Mouse (Mus musculus): Measurements from ENCODE around the gene Bcl11a. TPM values are rescaled to one million over a fixed set of nuclear protein-coding genes. Genes with fewer than 3 reads are reported as not detected.

The Bcl11a gene
- polyA plus RNA-seq, 1 experiment from 2014 or later: 8.0 TPM

DNA sequence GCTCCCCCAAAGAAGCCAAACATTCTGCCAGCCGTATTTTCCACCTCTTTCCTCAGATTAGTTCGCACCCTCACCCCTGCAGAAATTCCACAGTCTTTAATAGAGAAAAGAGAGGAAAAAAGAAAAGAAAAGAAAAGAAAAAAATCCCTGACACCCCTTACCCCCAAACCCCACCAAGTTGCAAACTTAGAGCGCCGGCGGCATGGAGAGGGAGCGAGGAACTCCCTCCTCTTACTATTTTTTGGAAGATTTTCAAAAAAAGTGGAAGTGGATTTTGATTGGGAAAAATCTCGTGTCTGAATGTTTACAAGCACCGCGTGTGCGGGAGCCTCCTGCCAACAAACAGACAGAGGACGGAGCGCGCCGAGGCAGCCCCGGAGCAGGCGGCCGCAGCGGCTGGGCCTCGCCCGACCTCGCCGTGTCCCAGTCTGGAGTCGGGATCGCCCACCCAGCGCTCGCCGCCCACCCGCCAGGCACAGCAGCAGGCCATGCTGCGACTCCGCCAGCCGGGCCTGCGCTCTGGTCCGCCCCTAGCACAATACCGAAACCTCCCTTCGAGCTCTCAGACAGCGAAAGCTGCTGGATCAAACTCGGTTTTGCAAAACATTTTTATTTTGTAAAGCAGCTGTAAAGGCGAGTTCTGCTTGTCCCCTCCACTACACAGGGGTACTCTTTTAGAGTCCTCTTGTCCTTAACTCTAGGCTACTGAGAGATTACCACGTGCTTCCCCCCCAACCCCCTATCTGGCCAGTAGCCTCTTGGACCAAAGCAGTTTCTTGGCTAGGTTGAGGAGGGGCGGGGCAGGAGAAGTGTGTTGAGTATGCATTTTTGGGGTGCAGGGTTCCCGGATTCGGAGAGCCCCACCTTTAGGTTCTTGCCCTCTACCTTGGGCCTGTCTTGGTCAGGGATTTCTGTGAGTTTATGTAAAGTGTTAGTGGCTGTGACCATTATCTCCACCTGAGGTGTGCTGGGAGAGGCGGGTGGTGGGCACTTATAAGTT is 1.8 kb downstream of the Bcl11a start:
- peak; percentile 27 for DNase-seq (ENCODE audit: low spot score)

- DNase-seq (ENCODE audit: low spot score): peak; percentile 39
Observed at GRCm38 (mm10) chr11:24080541-24080940, 2.7 kb downstream of the Bcl11a start.

DNA sequence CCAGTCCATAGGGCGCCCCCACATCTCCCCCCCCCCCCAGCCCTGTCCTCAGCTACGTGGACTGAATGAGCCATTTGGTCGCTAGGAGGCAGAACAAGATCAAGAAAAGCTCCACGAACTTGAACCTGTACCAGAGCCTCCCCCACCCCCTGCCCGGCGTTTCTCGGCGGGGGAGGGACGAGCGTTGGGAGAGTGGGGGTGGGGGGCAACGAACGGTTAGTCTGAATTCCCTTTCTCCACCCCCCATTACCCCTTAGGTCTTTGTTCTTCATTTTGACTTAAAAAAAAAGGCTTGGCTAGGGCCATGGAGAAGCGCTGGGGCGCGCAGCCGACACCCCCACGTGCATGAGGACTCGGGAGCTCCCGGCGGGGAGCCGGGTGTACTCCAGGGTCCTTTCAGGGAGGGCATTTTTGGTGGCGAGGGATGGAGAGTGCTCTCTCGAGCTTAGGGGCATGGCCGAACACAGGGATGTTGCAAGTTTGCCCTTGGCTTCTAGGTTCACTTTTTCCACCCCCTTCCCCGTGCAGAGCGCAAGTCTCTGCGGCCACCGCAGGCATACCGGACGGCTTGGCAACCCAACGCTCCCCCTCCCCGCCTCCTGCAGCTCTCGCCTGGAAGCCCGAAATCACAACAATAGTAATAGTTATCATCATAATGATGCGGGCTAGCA is 3.3 kb downstream of the Bcl11a start:
- peak; percentile 46 for DNase-seq (ENCODE audit: low spot score)

GRCm38 (mm10) chr11:24081687-24082384 is 4.0 kb downstream of the Bcl11a start:
- DNase-seq (ENCODE audit: low spot score): no peak

GRCm38 (mm10) chr11:24082385-24083075 is 4.7 kb downstream of the Bcl11a start:
- no peak for DNase-seq (ENCODE audit: low spot score)

- DNase-seq (ENCODE audit: low spot score): no peak
Observed at GRCm38 (mm10) chr11:24083076-24083405, 5.2 kb downstream of the Bcl11a start.

DNA sequence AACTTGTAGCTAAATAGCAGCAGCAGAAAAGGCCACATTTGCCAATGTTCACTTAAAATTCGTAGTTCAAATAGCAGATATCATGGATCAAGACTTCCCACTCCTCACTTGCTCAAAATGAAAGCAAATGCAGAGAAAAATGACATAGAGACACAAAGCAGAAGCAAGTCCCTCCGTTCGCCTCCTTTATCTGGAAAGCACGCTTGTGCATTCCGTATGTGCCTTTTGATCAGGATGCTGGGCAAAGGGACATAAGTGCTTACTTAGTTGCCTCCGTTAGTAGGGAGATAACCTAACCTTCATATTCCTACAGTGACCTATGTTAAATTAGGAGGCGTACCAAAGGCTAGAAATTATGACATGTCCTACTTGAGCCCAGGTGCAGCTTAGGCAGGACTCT is 5.6 kb downstream of the Bcl11a start:
- no peak for DNase-seq (ENCODE audit: low spot score)

- DNase-seq (ENCODE audit: low spot score): no peak
Observed at GRCm38 (mm10) chr11:24084077-24084476, 6.2 kb downstream of the Bcl11a start.

DNA sequence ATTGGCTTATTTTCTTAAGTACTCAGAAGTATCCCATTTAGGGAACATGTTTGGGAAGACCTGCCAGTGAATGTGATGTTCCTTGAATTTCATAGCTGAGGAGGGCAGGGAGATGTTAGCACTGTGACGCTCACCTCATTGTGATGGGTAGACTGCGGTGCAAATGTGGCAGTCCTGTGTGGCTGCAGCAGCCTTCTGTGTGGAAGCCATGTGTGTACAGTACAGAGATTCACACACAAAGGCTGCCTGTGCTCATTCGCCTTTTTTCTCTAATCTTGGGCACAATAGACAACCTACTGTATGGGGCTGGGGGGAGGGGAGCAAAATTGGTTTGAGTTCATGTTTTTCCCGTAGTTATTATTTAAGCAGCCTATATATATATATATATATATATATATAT is 6.7 kb downstream of the Bcl11a start:
- no peak for DNase-seq (ENCODE audit: low spot score)

- no peak for DNase-seq (ENCODE audit: low spot score)
Observed at GRCm38 (mm10) chr11:24085986-24086385, 8.1 kb downstream of the Bcl11a start.

DNA sequence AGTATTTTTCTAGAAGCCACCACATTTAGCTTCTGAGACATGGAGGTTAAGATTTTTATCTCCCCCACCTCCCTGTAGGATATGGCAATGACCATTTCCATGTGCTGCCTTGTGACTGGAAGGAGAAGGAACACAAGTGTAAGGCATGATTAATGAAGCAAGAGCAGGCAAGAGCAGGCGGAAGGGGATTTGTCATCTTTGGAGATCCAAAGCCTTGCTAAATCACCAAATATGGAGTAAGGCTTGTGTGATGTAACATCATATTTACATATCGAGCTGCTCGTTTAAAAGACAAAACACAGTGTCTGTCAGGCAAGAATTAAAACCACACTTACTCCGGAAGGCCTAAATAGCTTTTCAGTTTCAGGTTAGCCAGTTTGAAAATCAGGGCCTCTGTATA is 9.2 kb downstream of the Bcl11a start:
- DNase-seq (ENCODE audit: low spot score): no peak

DNA sequence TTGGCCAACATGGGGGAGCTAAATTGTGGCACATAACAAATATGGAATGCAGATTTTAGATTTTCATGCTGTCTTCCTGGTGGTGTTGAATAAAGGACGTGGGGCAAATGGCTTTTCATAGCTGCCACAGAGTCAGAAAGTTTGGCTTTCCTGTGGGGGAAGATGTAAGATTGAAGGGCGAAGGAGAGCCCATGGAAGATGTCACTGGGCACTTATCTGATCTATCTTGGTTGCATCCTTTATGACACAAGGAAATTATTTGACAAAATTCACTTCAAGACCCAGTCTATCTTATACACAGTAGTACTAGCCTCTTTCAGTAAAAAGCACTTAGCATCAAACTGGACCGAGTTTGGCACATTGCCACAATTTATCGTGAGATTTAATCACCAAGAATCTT is 12.6 kb downstream of the Bcl11a start:
- DNase-seq (ENCODE audit: low spot score): no peak

DNA sequence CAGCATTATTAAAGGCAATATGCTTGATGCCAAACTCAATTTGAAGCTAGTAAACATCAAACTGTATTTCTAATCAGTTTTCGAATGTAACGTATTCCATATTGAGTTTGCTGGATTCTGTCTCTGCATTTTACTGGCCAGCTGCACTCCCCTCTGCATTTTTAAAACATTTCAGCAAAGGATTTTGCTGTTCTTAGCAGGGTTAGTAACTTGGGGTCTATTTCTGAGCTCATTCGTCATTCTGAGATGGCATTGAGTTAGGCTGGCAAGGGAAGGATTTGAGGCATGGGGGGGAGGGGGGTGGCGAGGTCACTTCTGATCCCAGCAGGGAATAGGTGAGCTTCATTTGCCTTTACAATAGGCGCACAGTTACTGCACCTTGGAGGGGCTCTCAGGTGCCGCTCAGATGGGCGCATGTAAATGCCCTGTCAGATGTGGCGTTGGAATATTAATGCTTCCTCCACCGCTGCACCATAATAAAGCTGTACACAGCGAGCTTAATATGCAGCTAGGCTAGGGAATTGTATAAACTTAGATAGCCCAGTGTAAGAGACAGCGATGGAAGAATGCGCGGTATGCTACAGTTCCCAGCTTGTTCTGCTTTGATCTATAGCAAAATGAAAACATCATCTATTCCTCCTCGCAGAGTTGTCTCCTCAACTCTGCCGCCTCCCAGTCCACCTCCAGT is 13.7 kb downstream of the Bcl11a start:
- DNase-seq (ENCODE audit: low spot score): no peak

- DNase-seq (ENCODE audit: low spot score): no peak
Observed at GRCm38 (mm10) chr11:24092618-24093017, 14.8 kb downstream of the Bcl11a start.

DNA sequence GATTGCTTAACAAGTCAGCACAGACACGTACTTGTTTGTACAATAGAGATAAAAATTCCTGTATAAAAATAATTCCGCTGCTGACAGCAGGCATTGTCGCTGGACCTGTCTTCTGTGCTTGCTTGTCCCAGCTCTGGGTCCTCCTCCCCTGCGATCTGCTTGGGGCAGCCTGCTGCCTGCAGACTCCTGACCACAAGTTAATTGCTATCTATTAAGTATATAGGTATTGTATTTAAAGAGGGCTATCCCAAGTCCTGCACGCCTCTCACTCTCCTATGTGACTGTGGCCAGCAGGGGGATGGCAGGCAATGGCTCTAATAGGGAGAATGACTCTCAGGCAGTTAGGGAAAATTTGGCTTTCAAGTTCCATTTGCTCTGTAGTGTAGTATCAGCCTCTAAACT is 16.2 kb downstream of the Bcl11a start:
- no peak for DNase-seq (ENCODE audit: low spot score)

DNA sequence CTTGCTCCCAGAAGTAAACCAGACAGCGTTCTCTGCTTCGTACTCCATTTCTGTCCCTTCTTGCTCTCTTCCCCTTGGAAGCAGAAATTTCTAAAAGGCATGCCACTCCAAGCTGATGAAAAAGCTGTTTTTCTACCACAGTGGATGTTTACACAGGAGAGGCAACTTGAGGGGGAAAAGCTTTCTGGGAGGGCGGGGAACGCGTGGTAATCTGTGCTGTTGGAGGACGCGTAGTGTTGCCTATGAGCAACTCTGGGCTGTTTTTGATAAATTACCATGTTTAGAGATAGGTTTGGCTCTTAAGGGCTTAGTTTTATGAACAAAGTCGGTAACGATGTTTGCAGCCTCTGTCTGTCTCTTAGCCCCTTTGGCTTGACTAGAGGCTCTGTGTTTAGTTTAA is 17.4 kb downstream of the Bcl11a start:
- no peak for DNase-seq (ENCODE audit: low spot score)

- no peak for DNase-seq (ENCODE audit: low spot score)
Observed at GRCm38 (mm10) chr11:24095656-24096353, 17.9 kb downstream of the Bcl11a start.

- no peak for DNase-seq (ENCODE audit: low spot score)
Observed at GRCm38 (mm10) chr11:24096483-24096882, 18.6 kb downstream of the Bcl11a start.

GRCm38 (mm10) chr11:24097026-24097425 is 19.2 kb downstream of the Bcl11a start:
- no peak for DNase-seq (ENCODE audit: low spot score)

DNA sequence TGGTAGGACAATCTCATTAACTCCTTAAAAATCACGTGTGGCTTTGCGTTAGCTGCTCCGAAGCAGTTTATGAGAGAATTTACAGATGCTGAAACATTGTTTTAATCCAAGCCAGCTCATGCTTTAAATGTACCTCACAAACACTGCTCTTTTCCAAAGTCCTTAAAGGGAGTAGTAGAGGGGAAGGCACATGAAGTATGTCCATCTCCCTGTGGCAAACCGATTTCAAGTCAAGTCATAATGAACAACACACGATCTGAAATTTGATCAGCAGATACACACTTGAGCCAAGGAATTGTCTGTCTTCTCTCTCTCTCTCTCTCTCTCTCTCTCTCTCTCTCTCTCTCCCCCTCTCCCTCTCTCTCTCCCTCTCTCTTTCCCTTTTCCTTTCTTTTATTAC is 20.2 kb downstream of the Bcl11a start:
- DNase-seq (ENCODE audit: low spot score): no peak

Measured in thymus, postnatal 0 days (tissue).